ENCODE assay signal across 22 mouse cellular contexts in the genomic region with DNA sequence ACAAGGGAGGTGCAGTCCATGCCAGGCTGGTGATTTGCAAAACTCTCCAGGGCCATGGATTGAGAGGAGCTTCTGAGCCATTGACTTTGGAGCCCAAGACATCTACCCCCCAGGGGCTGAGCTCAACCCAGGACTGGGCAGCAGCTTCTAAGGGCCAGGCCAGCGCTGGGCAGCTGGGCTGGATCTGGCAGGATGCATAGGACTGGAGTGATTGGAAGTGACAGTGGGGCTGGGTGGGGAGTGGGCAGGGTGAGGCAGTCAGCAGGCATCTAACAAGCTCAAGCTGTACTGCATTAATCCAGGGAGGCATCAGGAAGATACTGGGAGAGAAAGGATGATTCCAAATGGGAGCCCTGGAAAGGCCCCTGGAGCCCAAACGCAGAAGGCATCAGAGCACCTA.
DNase-seq lines count a peak whose midpoint lies in the region; ATAC-seq and TF ChIP-seq lines count a peak whose summit lies in the region.
"Had no signal": no experiment of that assay in that cellular context is flagged by ENCODE, and none has a peak within 500 bp of the region (broad histone marks: within the 10 kb centered on the region; RNA-seq: fewer than 3 reads in every experiment).

No protein-coding gene starts in this region.

- no peaks in the 10 kb centered on the region for H3K4me1 ChIP-seq in hindbrain, postnatal 0 days (ENCODE audit: insufficient read depth, low read length)
- H3K4me1 ChIP-seq in hindbrain, embryonic 10.5 days (replicated peaks), result no peaks in the 10 kb centered on the region
- H3K4me1 ChIP-seq: forebrain, embryonic 10.5 days; forebrain, embryonic 13.5 days; heart, embryonic 13.5 days; hindbrain, embryonic 12.5 days; hindbrain, embryonic 15.5 days; intestine, embryonic 15.5 days had no signal

- no peak overlapping the region for H3K4me3 ChIP-seq in hindbrain, postnatal 0 days (ENCODE audit: low read length)
- H3K4me3 ChIP-seq in hindbrain, embryonic 10.5 days, result no peak overlapping the region
- H3K4me3 ChIP-seq: forebrain, embryonic 10.5 days; forebrain, embryonic 13.5 days; heart, embryonic 10.5 days; heart, embryonic 13.5 days; hindbrain, embryonic 12.5 days; hindbrain, embryonic 15.5 days; intestine, embryonic 15.5 days had no signal

- WGBS in hindbrain, postnatal 0 days, result 77% methylated on average over 2 of the region's 2 CpGs
- 94% methylated on average over 2 of the region's 2 CpGs for WGBS in hindbrain, embryonic 10.5 days

- H3K4me2 ChIP-seq in hindbrain, postnatal 0 days (ENCODE audit: low read depth, low read length), result no peak overlapping the region
- H3K4me2 ChIP-seq: forebrain, embryonic 13.5 days; heart, embryonic 13.5 days; hindbrain, embryonic 12.5 days; hindbrain, embryonic 15.5 days; intestine, embryonic 15.5 days had no signal

- no peaks in the 10 kb centered on the region for H3K27me3 ChIP-seq in hindbrain, postnatal 0 days (ENCODE audit: insufficient read depth, low read length)
- H3K27me3 ChIP-seq in hindbrain, embryonic 10.5 days (ENCODE audit: insufficient read depth, poor library complexity, severe bottlenecking), result no peaks in the 10 kb centered on the region
- H3K27me3 ChIP-seq: hindbrain, embryonic 12.5 days; hindbrain, embryonic 15.5 days; intestine, embryonic 15.5 days had no signal

- H3K9ac ChIP-seq in hindbrain, postnatal 0 days (replicated peaks; ENCODE audit: low read length), result no peak overlapping the region
- H3K9ac ChIP-seq: forebrain, embryonic 13.5 days; heart, embryonic 13.5 days; hindbrain, embryonic 12.5 days; hindbrain, embryonic 15.5 days; intestine, embryonic 15.5 days had no signal

- DNase-seq in adrenal gland, postnatal 14 days, result peak; percentile 23
- no peak for DNase-seq in adrenal gland, adult 8-10 months
- peak; percentile 21 for DNase-seq in hindbrain, postnatal 0 days (ENCODE audit: low spot score)
- no peak for DNase-seq in hindbrain, embryonic 10.5 days (ENCODE audit: low spot score)
- peak; percentile 13 for DNase-seq in retina, embryonic 14.5 days (ENCODE audit: low spot score)
- DNase-seq in layer of hippocampus, adult 18-20 months (ENCODE audit: low spot score in 2 of 2), result no peak
- DNase-seq: adrenal gland, postnatal 10 days; cerebellum, adult 11 months; cerebellum, adult 8-10 months; gastrocnemius, postnatal 14 days; heart, adult 18-20 months; heart, postnatal 14 days; heart, postnatal 4 days had no signal

- ATAC-seq in hindbrain, postnatal 0 days, result peak; percentile 53
- ATAC-seq: activated CD4-positive, CD25-positive, alpha-beta regulatory T cell, adult 4 months; forebrain, embryonic 13.5 days; forebrain, embryonic 16.5 days; intestine, embryonic 15.5 days had no signal

- H3K36me3 ChIP-seq in hindbrain, postnatal 0 days (ENCODE audit: insufficient read depth, low read length), result no peaks in the 10 kb centered on the region
- no peaks in the 10 kb centered on the region for H3K36me3 ChIP-seq in hindbrain, embryonic 10.5 days
- H3K36me3 ChIP-seq: forebrain, embryonic 10.5 days; heart, embryonic 10.5 days; heart, embryonic 13.5 days; hindbrain, embryonic 12.5 days; hindbrain, embryonic 15.5 days; intestine, embryonic 15.5 days had no signal

- H3K27ac ChIP-seq in hindbrain, postnatal 0 days, result no peak overlapping the region
- no peak overlapping the region; the same call in 1 of the 2 replicates for H3K27ac ChIP-seq in hindbrain, embryonic 10.5 days
- H3K27ac ChIP-seq: forebrain, embryonic 10.5 days; forebrain, embryonic 13.5 days; heart, embryonic 10.5 days; heart, embryonic 13.5 days; hindbrain, embryonic 12.5 days; hindbrain, embryonic 15.5 days; intestine, embryonic 15.5 days had no signal

- no peak for TF ChIP-seq CTCF in hindbrain, postnatal 0 days (IDR thresholded peaks at IDR 0.05; ENCODE audit: low read depth)

- H3K9me3 ChIP-seq in hindbrain, postnatal 0 days (ENCODE audit: low read length), result no peaks in the 10 kb centered on the region
- H3K9me3 ChIP-seq in hindbrain, embryonic 10.5 days, result no peaks in the 10 kb centered on the region
- H3K9me3 ChIP-seq: forebrain, embryonic 13.5 days; heart, embryonic 10.5 days; heart, embryonic 13.5 days; hindbrain, embryonic 12.5 days; hindbrain, embryonic 15.5 days; intestine, embryonic 15.5 days had no signal

Comparison
In these comparisons a context has a peak if more than half of its experiments do, and no peak if none do; other contexts are left out.
1. DNase-seq: peak in adrenal gland, postnatal 14 days (single experiment), hindbrain, postnatal 0 days (single experiment) and retina, embryonic 14.5 days (single experiment); none in adrenal gland, adult 8-10 months (single experiment), hindbrain, embryonic 10.5 days (single experiment) and layer of hippocampus, adult 18-20 months (0 of 2).